Mouse (Mus musculus) right cerebral cortex, postnatal 14 days (tissue): ENCODE measurements around the gene Rps5.
"Not testable (repeated sequence)": the region's sequence is repeated elsewhere in the genome, so short reads cannot be mapped to it uniquely, and the experiment has no call there.

Source experiments
- DNase-seq: peaks from one replicate; pipeline ENCODE4 v3.0.0; 2022

Gene Rps5

DNA sequence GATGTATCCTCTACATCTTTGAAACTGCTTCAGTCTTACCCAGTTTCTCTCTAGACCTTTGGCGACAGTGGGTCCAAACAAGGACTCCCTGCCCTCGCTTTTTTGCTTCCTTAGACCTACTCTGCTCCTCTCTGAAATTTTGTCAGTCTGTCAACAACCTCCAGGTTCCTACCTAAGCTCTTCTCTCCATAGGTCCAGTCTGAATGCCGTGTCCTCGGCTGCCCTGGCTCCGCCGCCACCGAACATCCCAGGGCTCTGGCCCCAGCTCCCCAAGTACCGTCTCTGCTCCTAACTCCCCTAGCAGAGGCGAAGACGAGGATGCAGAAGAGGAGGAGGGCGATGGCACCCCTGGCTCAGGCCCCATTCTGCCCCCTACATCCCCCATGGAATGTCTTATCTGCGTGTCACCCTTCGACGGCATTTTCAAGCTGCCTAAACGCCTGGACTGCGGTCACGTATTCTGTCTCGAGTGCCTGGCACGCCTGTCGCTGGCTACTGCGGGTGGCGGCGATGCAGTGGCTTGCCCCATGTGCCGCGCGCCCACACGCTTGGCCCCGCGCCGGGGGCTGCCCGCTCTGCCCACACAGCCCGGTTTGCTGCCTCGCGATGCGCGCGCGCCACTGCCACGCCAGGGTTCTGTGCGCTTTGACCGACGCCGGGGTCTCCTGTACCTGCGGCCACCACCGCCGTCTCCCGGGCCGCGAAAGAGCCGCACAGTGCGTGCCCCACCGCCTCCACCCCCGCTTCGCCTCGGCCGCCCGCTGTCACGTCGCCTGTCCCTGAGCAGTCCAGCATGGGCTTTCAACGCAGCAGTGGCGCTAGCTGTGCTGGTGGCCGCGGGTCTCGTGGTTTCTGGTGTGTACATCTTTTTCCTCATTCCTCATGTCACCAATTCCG is 5.9 kb downstream of the Rps5 start:
- peak; percentile 64 for DNase-seq

DNA sequence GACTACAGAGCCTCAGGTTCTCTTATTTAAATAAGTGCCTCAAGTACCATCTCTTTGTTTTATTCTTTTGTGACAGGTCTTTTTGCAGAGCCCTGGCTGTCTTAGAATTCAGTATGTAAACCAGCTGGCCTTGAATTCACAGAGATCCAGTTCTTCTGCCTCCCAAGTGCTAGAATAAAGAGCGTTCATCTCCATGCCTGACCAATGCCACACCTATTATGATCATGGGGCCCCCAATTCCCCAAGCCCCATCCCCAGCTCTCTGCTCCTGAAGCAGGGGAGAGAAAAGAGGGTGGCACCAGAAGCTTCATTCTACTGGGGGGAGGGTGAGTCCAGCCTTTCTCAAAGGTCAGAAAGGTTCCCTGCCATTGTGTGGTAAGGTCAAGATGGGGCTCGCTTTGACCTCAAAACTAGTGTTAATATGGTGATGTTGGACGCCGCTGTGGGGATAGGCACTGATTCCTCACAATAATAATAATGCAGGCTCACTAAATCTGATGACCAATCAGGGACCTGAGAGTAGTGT is 11.6 kb downstream of the Rps5 start:
- DNase-seq = no peak

DNA sequence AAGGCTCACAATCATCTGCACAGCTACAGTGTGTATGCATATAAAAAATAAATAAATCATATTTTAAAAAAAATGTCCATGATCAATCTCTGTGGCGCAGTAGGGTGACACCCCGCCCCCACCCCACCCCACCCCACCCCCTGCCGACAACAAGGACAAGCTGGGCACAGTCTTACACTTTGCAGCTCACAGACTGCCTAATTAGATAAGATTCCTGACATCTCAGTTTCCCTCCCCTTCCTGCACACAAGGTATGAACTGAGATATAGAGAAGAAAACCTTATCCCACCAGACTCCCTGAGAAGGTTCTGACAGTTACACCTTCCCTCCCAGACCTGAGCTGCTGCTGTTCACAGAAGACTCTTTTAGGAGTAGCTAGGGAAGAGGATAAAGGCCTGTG is 12.7 kb downstream of the Rps5 start:
- DNase-seq = no peak

DNA sequence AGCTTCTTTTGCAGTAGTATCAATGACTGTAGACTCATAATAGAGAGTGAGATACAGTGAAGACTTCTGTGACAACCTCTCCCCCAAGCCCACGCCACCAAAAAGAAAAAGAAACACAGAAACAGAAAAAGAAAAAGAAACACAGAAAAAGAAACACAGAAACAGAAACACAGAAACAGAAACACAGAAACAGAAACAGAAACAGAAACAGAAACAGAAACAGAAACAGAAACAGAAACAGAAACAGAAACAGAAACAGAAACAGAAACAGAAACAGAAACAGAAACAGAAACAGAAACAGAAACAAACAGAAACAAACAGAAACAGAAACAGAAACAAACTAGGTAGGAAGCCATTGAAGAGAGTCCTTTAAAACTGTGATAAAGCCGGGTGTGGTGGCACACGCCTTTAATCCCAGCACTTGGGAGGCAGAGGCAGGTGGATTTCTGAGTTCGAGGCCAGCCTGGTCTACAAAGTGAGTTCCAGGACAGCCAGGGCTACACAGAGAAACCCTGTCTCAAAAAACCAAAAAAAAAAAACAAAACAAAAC is 15.2 kb downstream of the Rps5 start:
- not testable (repeated sequence) for DNase-seq

DNA sequence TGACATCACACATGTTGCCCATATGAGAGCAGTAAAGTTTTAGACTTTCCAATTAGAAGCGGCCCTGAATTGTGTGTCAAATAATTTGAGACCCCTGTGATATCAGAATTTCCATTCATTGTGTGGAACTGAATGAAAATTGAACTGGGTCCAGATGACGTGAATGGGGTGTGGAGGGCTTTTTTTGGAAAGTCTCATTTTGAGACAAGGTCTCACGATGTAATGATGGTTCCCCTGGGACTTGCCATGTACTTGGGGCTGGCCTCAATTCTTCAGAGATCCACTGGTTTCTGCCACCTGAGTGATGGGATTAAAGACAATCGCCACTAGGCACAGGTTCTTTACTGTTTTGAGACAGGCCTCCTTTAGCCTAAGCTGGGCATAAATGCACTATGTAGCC is 18.5 kb downstream of the Rps5 start:
- no peak for DNase-seq

DNA sequence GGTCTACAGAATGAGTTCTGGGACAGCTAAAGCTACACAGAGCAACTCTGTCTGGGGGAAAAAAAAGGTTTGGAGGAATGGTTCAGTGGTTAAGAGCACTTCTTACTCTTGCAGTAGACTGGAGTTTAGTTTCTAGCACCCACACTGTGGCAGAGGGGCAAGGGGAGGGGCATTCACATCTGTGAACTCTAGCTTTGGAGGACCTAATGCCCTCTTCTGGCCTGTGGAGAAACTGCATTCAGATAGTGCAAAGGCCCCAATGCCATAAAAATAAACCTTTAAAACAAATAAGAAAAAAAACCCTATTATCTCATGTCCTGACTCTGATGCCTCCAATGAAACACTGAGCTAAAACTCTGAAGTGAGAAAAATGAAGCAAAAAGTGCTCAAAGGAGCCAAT is 21.4 kb downstream of the Rps5 start:
- no peak for DNase-seq

DNA sequence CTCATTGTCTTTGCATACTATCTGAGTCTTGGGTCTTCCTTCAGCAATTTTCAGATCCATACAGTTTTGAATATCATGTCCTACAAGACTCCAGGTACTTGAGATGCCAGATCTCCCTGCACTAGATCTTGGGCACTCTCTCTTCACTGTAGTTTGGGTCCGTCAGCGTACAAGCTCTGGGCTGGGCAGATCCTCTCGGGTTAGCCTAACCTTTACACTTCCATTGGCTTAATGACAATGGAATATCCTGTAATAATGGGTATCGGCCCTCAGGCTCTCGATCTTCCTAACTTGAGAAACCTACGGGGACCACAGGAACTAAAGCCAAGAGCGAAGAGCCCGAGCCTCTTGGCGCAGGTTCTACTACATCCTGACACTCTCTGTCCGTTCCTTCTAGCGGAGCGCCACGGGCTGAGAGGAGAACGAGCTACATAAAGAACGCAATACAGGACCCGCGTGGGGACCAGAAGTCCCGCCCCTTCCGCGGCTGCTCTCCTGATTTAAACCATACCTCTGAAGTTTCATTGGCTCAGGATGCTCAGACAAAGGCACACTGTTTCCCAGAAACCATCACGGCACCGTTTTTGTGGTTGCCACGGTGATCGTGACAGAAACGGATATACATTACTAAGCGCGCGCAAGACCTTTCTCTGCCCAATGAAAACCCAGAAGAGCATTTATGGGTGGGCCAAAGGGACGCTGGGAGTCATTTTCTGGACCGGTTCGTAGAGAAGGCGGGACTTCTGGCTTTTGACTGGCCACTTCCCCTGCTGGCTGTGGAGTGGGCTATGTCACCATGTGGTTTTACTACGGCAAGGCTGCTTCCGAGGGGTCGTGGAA is 27.2 kb downstream of the Rps5 start:
- peak; percentile 87 for DNase-seq

DNA sequence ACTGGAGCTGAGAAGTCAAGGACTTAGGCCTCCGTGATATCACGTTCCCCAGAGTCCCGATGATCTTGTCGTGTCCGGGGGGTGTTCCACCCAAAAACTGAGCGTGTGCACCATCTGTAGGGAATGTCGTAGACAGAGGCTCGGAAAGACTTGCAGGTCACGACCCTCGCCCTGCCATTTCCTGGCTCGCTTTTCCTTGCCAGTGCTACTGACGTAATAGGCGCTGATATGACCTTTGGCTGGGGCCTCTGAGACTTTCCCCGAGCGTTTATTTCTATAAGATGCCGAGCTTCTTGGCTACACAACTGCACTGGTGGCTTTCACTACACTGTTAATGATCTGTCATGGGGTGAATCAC is 27.8 kb downstream of the Rps5 start:
- no peak for DNase-seq

DNA sequence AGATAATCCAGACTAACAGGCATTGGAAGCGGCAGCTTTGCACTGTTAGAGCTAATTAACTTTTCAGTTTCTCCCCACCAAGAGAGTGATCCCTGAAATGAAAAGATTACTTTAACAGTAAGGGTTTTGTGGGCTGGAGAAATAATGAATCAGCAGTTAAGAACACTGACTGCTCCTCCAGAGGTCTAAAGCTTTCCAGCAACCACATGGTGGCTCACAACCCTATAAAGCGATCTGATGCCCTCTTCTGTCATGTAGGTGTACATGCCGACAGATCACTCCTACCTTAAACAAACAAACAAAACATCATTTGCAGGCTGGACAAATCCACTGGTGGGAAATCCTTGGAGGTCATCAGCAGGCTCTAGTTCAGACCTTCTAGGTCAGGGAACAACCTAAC is 32.8 kb downstream of the Rps5 start:
- no peak for DNase-seq

DNA sequence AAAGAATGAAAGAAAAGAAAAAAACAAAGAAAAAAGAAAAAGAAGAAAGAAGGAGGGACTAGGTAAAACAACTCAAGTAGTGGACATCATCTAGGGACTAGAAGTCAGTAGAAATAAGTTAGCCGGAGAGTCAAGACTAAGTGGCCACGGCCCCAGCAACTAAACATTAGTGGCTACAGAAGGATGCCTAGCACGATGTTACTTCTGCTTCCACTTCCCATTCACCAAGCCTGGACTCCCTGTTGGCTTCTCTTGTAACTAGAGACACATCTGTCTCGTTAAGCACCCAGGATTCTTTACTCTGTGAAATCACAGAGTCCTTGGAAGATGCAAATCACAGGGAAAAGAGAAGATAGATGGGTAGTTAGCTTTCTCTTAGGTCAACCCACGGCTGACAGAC is 35.4 kb downstream of the Rps5 start:
- no peak for DNase-seq

DNA sequence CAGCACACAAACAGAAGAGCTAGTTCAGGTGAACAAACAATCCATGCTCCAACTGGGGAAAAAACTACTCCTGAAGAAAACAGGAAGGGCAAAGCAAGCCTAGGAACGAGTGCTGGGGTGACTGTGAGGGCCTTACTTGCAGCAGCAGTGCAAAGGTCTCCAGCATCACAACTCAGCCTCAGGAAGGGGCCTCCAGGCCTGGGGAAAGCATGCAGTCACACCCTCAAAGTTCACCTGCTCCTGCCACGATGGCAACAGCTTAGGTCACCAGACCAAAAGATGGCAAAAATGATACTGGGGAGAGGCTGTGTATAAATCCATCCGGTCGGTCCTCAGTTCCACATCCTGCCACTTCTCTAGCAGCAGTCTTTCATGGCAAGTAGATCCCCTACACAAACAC is 36.9 kb downstream of the Rps5 start:
- DNase-seq = no peak

DNA sequence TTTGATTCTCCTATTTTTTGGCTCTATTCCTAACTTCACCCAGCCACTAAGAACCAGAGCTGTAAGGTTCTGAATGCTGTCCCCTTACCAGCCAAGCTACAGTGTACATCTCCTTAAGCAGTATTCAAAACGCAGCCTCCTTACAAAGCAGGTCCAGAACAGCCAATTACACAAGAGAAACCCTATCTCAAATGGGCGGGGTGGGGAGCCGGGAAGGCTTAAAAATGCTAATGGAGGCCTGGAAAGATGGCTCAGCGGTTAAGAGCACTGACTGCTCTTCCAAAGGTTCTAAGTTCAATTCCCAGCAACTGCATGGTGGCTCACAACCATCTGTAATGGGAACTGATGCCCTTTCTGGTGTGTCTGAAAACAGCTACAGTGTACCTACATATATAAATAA is 37.6 kb downstream of the Rps5 start:
- no peak for DNase-seq

DNA sequence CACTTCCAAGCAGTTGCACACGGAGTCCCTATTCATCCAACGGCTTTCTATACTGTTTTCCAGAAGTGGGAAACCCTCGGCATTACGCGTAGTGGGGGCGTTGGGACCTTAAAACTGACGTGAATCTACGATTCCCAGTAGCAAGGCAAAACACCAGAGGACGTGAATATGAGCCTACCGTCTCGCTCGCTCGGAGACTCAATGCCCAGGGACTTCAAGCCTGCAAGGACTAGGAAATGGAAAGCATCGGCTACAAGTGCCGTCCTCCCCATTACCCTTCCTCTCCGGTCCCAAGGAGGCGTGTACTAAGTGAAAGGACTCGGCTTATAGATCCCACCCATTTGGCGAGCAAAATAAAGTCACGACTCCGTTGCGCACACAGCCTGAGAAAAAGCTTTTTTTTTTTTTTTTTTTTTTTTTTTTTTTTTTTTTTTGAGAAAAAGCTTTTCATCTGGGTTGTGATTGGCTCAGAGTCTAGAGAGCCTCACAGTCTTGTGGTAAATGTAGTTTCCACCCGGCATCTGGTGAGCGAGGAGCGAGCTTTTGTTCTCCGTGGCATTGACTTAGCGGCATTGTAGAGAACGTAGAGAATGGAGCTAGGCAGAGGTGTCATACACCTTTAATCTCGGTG is 39.5 kb downstream of the Rps5 start:
- DNase-seq = peak; percentile 54

DNA sequence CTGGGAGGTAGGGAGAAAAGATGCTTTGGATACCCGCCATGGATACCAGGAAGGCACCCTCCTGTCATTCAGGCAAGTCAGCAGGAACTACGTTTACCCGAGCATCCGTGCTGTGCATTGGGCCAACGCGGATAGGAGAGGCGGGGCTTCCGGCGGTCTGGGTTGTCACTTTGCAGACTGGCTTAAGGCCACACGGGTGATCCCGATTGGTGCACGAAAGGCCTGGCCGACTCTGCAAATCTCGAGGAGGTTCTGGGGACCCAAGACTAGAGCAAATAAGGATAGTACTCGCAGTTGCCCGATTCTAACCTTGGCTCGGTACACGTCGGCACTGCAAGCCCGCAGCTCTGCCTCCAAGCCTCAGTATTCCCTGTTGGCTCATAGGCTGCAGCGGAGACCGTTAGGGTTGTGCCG is 43.6 kb downstream of the Rps5 start, which contains the start of gene Zfp324:
TSS of gene Zfp324 (plus strand) at position 161 of the 414 bp plus-strand sequence.
- peak; percentile 85 for DNase-seq

DNA sequence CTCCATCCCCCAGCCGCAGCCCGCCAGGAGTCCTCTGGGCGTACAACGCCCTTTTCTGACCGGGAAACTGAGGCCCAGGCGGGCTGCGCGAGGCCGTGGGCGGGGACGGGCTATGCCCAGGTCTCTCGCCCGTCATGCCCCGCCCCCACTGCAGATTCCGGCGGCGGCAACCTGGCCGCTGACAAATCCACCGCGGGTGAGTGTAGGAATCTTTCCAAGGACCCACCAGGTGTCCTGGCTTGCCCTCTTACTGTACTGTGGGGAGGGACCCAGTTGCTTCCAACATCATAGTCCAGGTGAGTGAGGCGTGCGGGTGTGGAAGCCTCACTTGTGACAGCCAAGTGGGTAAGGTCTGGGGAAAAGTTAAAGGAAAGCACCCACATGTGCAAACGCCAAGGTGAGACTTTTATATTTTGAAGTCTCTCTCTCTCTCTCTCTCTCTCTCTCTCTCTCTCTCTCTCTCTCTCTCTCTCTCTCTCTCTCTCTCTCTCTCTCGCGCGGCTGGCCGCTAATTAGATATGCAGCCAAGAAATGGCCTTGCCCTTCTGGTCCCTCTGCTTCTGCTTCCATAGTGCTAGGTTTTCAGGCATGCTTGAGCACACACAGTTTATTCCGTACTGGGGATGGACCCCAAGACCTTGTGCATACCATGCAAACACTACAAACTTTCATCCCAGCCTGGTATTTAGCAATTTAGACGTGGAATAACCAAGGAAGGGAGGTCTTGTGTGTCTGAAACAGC is 44.2 kb downstream of the Rps5 start:
- peak; percentile 60 for DNase-seq

DNA sequence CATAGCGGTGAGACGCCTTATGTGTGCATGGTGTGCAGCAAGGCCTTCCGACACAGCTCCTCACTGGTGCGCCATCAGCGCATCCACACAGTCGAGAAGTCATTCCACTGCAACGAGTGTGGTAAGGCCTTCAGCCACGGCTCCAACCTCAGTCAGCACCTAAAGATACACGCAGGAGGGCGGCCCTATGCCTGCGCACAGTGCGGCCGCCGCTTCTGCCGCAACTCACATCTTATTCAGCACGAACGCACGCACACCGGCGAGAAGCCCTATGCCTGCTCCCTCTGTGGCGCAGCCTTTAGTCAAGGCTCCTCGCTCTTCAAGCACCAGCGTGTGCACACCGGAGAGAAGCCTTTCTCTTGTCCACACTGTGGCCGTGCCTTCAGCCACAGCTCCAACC is 48.8 kb downstream of the Rps5 start:
- DNase-seq = no peak
